Comparison of ENCODE assay signal across 25 mouse cellular contexts in genomic region chr11:64297825-64298224, GRCm38 (mm10).
A peak's percentile ranks its signal among the peaks of the same experiment; 100 is the strongest.
DNase-seq lines count a peak whose midpoint lies in the region; ATAC-seq and TF ChIP-seq lines count a peak whose summit lies in the region.
"Had no signal": no experiment of that assay in that cellular context is flagged by ENCODE, and none has a peak within 500 bp of the region (broad histone marks: within the 10 kb centered on the region; RNA-seq: fewer than 3 reads in every experiment).

No protein-coding gene starts in this region.

- TF ChIP-seq CTCF in kidney, postnatal 0 days (IDR thresholded peaks at IDR 0.05; ENCODE audit: low read depth) = no peak

- no peak overlapping the region for H3K4me3 ChIP-seq in kidney, postnatal 0 days (replicated peaks; ENCODE audit: low read depth, low read length)
- H3K4me3 ChIP-seq in limb, embryonic 12.5 days (replicated peaks) = no peak overlapping the region
- H3K4me3 ChIP-seq: forebrain, embryonic 10.5 days; forebrain, embryonic 15.5 days; heart, embryonic 12.5 days; heart, embryonic 15.5 days had no signal

- no peak overlapping the region for H3K27ac ChIP-seq in kidney, postnatal 0 days
- no peak overlapping the region for H3K27ac ChIP-seq in limb, embryonic 12.5 days
- H3K27ac ChIP-seq: forebrain, embryonic 10.5 days; forebrain, embryonic 15.5 days; heart, embryonic 15.5 days; hindbrain, embryonic 14.5 days; hindbrain, postnatal 0 days had no signal

- peak; percentile 28 for DNase-seq in embryo, embryonic 11 days
- DNase-seq in embryo, embryonic 10 days (ENCODE audit: low spot score) = no peak
- peak; percentile 32 for DNase-seq in kidney, postnatal 0 days (ENCODE audit: low spot score)
- no peak for DNase-seq in kidney, adult 18-20 months
- DNase-seq in forelimb bud, embryonic 11.5 days (ENCODE audit: low read depth, low spot score) = peak; percentile 61
- no peak for DNase-seq in spleen, adult 18-20 months
- DNase-seq in neural tube, embryonic 10.5 days (ENCODE audit: extremely low spot score, low spot score) = no peak
- DNase-seq: adrenal gland, postnatal 10 days; adrenal gland, postnatal 36 days; cerebellum, adult 18-20 months; cerebellum, adult 9-10 months; cerebellum, postnatal 25 days; gastrocnemius, postnatal 10 days; heart, adult 18-20 months; heart, postnatal 10 days; heart, postnatal 4 days had no signal

- H3K27me3 ChIP-seq in kidney, postnatal 0 days (ENCODE audit: insufficient read depth, low read length) = no peaks in the 10 kb centered on the region
- no peaks in the 10 kb centered on the region; the same call in 1 of the 2 replicates for H3K27me3 ChIP-seq in limb, embryonic 12.5 days
- H3K27me3 ChIP-seq: forebrain, embryonic 15.5 days had no signal

- WGBS in kidney, postnatal 0 days = 21% methylated on average over 5 of the region's 5 CpGs
- WGBS in limb, embryonic 12.5 days = 10% methylated on average over 5 of the region's 5 CpGs

- ATAC-seq in kidney, postnatal 0 days (replicated peaks; ENCODE audit: low FRiP score, low read depth) = no peak
- ATAC-seq in limb, embryonic 12.5 days (ENCODE audit: insufficient number of reproducible peaks, insufficient read depth, low FRiP score, low TSS enrichment, low read depth) = 0 out of 2 replicates have a peak, but pooled peaks have one; percentile 66
- ATAC-seq: forebrain, embryonic 15.5 days; hindbrain, postnatal 0 days; inflammation-experienced regulatory T-cells, adult 6 months; Patski had no signal

- no peak overlapping the region for H3K4me2 ChIP-seq in kidney, postnatal 0 days (ENCODE audit: low read length)
- H3K4me2 ChIP-seq in limb, embryonic 12.5 days = 0 out of 2 replicates have a peak overlapping the region, but pooled peaks have one; percentile 23
- H3K4me2 ChIP-seq: forebrain, embryonic 15.5 days; heart, embryonic 12.5 days; heart, embryonic 15.5 days; hindbrain, embryonic 14.5 days had no signal

- H3K9ac ChIP-seq in kidney, postnatal 0 days (ENCODE audit: low read depth, low read length) = no peak overlapping the region
- no peak overlapping the region for H3K9ac ChIP-seq in limb, embryonic 12.5 days (replicated peaks)
- H3K9ac ChIP-seq: forebrain, embryonic 15.5 days; heart, embryonic 12.5 days; heart, embryonic 15.5 days; hindbrain, embryonic 14.5 days had no signal

- no peaks in the 10 kb centered on the region for H3K36me3 ChIP-seq in kidney, postnatal 0 days (ENCODE audit: insufficient read depth, low read length)
- H3K36me3 ChIP-seq in limb, embryonic 12.5 days = no peaks in the 10 kb centered on the region
- H3K36me3 ChIP-seq: forebrain, embryonic 10.5 days; forebrain, embryonic 15.5 days; heart, embryonic 12.5 days; heart, embryonic 15.5 days had no signal

- H3K9me3 ChIP-seq in kidney, postnatal 0 days (replicated peaks; ENCODE audit: low read length) = no peaks in the 10 kb centered on the region
- no peaks in the 10 kb centered on the region for H3K9me3 ChIP-seq in limb, embryonic 12.5 days
- H3K9me3 ChIP-seq: forebrain, embryonic 10.5 days; forebrain, embryonic 15.5 days; heart, embryonic 15.5 days had no signal

- no peaks in the 10 kb centered on the region for H3K4me1 ChIP-seq in kidney, postnatal 0 days (replicated peaks; ENCODE audit: insufficient read depth, low read length)
- H3K4me1 ChIP-seq in limb, embryonic 12.5 days (replicated peaks) = peaks cover 32% of the 10 kb centered on the region
- H3K4me1 ChIP-seq: forebrain, embryonic 15.5 days; heart, embryonic 12.5 days; heart, embryonic 15.5 days had no signal

Comparison
In these comparisons a context has a peak if more than half of its experiments do, and no peak if none do; other contexts are left out.
1. DNase-seq: peak in embryo, embryonic 11 days (single experiment), kidney, postnatal 0 days (single experiment) and forelimb bud, embryonic 11.5 days (single experiment); none in embryo, embryonic 10 days (single experiment), kidney, adult 18-20 months (single experiment), spleen, adult 18-20 months (0 of 2) and neural tube, embryonic 10.5 days (single experiment).